Mouse (Mus musculus) C2C12 (cell line): ENCODE results near the gene 2310007B03Rik.

Experiments
- CTCF ChIP-seq: IDR thresholded peaks from one replicate; pipeline ENCODE4 v1.5.1; 2011; ENCODE audit not compliant: control insufficient read depth, insufficient read depth, insufficient read length
- MAX ChIP-seq: IDR thresholded peaks from one replicate; pipeline ENCODE4 v1.6.1; 2011; ENCODE audit warnings: mild to moderate bottlenecking, control low read depth
- MYOD1 ChIP-seq: IDR thresholded peaks from one replicate; pipeline ENCODE4 v1.6.1; 2011; ENCODE audit warnings: low read depth; ENCODE audit not compliant: control insufficient read depth, insufficient read length
- MYOG ChIP-seq: IDR thresholded peaks from one replicate; pipeline ENCODE4 v1.6.1; 2011; ENCODE audit not compliant: control insufficient read depth, insufficient read length; ENCODE audit errors: extremely low read depth
- USF1 ChIP-seq: IDR thresholded peaks from one replicate; pipeline ENCODE4 v1.6.1; 2011; ENCODE audit warnings: low read depth, mild to moderate bottlenecking, control low read depth, moderate library complexity

- TF ChIP-seq MYOD1 (no peak), MYOG (no peak), CTCF (peak; percentile 86), USF1 (no peak), MAX (no peak)
Observed at GRCm38 (mm10) chr1:93174399-93174798, 13.7 kb upstream of the 2310007B03Rik start.
